ENCODE assay signal across 8 mouse cellular contexts in the genomic region with DNA sequence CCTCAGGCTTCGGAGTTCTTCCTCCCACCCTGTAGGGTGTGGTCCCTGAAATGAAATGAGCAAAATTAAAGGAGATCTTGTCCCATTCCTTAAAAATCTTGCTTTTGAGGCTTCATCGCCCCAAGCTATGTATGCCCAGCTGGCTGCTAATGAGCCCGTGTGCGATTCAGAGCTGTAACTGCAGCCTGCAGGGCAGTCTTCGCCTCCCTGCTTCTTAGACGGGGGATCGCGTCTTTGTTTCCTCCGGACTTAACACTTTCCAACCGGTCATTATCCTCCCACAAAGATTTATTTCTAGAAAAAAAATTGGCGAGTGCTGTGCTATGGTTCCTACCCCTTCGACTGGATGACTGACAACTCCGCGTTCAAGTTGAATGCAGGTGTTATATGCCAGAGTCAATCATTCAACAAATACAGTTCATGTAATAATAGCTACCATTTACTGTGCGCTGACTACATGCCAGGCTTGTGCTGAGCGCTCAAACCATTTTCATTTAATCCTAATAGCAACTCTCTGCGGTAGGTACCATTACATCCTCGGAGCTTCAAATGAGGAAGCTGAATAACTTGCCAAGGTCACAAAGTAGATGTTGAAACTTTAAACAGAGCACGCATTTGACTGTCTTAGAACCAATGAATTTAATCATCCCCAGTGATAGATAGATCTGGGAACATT. TPM values are rescaled to one million over a fixed set of nuclear protein-coding genes. Genes with fewer than 3 reads are reported as not detected.
DNase-seq lines count a peak whose midpoint lies in the region; ATAC-seq and TF ChIP-seq lines count a peak whose summit lies in the region.

No protein-coding gene starts in this region.

- peak overlapping the region; percentile 95 for H3K4me3 ChIP-seq in heart, embryonic 16.5 days (ENCODE audit: low read length)
- H3K4me3 ChIP-seq in ES-E14 (ENCODE audit: insufficient read depth in 1 of 2, low read depth in 1 of 2, low read length in 2 of 2, poor library complexity in 1 of 2, severe bottlenecking in 1 of 2), result peak overlapping the region; percentile 82 to 83
- H3K4me3 ChIP-seq in forebrain, embryonic 13.5 days, result peak overlapping the region; percentile 81
- H3K4me3 ChIP-seq in liver, embryonic 15.5 days (replicated peaks), result peak overlapping the region; percentile 80
- peak overlapping the region; percentile 83 for H3K4me3 ChIP-seq in stomach, embryonic 15.5 days (replicated peaks)

- H3K36me3 ChIP-seq in heart, embryonic 16.5 days (ENCODE audit: control insufficient read depth, insufficient read depth), result no peaks in the 10 kb centered on the region
- H3K36me3 ChIP-seq in ES-E14 (ENCODE audit: control insufficient read depth, insufficient read depth, low read length, poor library complexity, severe bottlenecking), result 0 out of 2 replicates have a peak, but pooled peaks cover 2% of the 10 kb centered on the region
- H3K36me3 ChIP-seq in forebrain, embryonic 13.5 days (ENCODE audit: poor library complexity, severe bottlenecking), result peaks cover 6% of the 10 kb centered on the region; the same call in 1 of the 2 replicates
- H3K36me3 ChIP-seq in liver, embryonic 15.5 days (replicated peaks), result no peaks in the 10 kb centered on the region
- no peaks in the 10 kb centered on the region for H3K36me3 ChIP-seq in stomach, embryonic 15.5 days

- no peaks in the 10 kb centered on the region for H3K9me3 ChIP-seq in heart, embryonic 16.5 days (replicated peaks; ENCODE audit: control insufficient read depth, low read length)
- no peaks in the 10 kb centered on the region for H3K9me3 ChIP-seq in ES-E14 (ENCODE audit: control insufficient read depth, insufficient read depth, low read depth, low read length)
- no peaks in the 10 kb centered on the region for H3K9me3 ChIP-seq in forebrain, embryonic 13.5 days (replicated peaks)
- no peaks in the 10 kb centered on the region for H3K9me3 ChIP-seq in liver, embryonic 15.5 days (replicated peaks)
- no peaks in the 10 kb centered on the region for H3K9me3 ChIP-seq in stomach, embryonic 15.5 days

- 6% methylated on average over 19 of the region's 19 CpGs for WGBS in heart, embryonic 16.5 days
- WGBS in forebrain, embryonic 13.5 days, result 3% methylated on average over 19 of the region's 19 CpGs
- WGBS in liver, embryonic 15.5 days (ENCODE audit: insufficient replicate concordance), result 3% methylated on average over 19 of the region's 19 CpGs
- WGBS in stomach, embryonic 15.5 days, result 4% methylated on average over 19 of the region's 19 CpGs

- no peak for DNase-seq in heart, adult 18-20 months
- DNase-seq in ES-E14 (ENCODE audit: low read depth, low spot score), result no peak
- no peak for DNase-seq in cerebellum, adult 9-11 months
- no peak for DNase-seq in gastrocnemius, postnatal 10 days

- H3K4me2 ChIP-seq in heart, embryonic 16.5 days (ENCODE audit: low read depth, low read length), result peak overlapping the region; percentile 89
- peak overlapping the region; percentile 80 for H3K4me2 ChIP-seq in forebrain, embryonic 13.5 days
- H3K4me2 ChIP-seq in liver, embryonic 15.5 days, result peak overlapping the region; percentile 93
- peak overlapping the region; percentile 78 for H3K4me2 ChIP-seq in stomach, embryonic 15.5 days

- ATAC-seq in heart, embryonic 16.5 days (replicated peaks; ENCODE audit: extremely low read depth, insufficient read depth, low FRiP score), result no peak
- peak; percentile 0; the same call in 1 of the 2 replicates for ATAC-seq in forebrain, embryonic 13.5 days
- no peak for ATAC-seq in liver, embryonic 15.5 days (ENCODE audit: insufficient read depth)
- ATAC-seq in stomach, embryonic 15.5 days (ENCODE audit: insufficient read depth, low FRiP score, low read depth), result no peak

- H3K27me3 ChIP-seq in heart, embryonic 16.5 days (ENCODE audit: control insufficient read depth, insufficient read depth, low read length), result no peaks in the 10 kb centered on the region
- H3K27me3 ChIP-seq in forebrain, embryonic 13.5 days, result no peaks in the 10 kb centered on the region
- no peaks in the 10 kb centered on the region for H3K27me3 ChIP-seq in liver, embryonic 15.5 days
- H3K27me3 ChIP-seq in stomach, embryonic 15.5 days (replicated peaks), result no peaks in the 10 kb centered on the region

- in situ Hi-C loops in ES-E14 (cut with MboI; ENCODE audit: low sequenced_read_pairs in 2 of 2, unreplicated experiment in 2 of 2), result no loop called here

- peak overlapping the region; percentile 97 for H3K27ac ChIP-seq in heart, embryonic 16.5 days (ENCODE audit: low read length)
- peak overlapping the region; percentile 99 for H3K27ac ChIP-seq in ES-E14 (ENCODE audit: insufficient read depth, low read depth, low read length, poor library complexity, severe bottlenecking)
- peak overlapping the region; percentile 99 for H3K27ac ChIP-seq in forebrain, embryonic 13.5 days
- peak overlapping the region; percentile 99 for H3K27ac ChIP-seq in liver, embryonic 15.5 days (replicated peaks)
- H3K27ac ChIP-seq in stomach, embryonic 15.5 days, result peak overlapping the region; percentile 100

- H3K4me1 ChIP-seq in heart, embryonic 16.5 days (ENCODE audit: control insufficient read depth, insufficient read depth, low read length), result peaks cover 41% of the 10 kb centered on the region
- peaks cover 5 to 7% of the 10 kb centered on the region in 2 experiments; a peak in 3 of 4 replicates for H3K4me1 ChIP-seq in ES-E14 (ENCODE audit: control insufficient read depth in 2 of 2, insufficient read depth in 2 of 2, low read length in 2 of 2, poor library complexity in 1 of 2)
- H3K4me1 ChIP-seq in forebrain, embryonic 13.5 days, result peaks cover 49% of the 10 kb centered on the region
- H3K4me1 ChIP-seq in liver, embryonic 15.5 days (replicated peaks), result peaks cover 57% of the 10 kb centered on the region
- peaks cover 21% of the 10 kb centered on the region for H3K4me1 ChIP-seq in stomach, embryonic 15.5 days

- peak overlapping the region; percentile 75 for H3K9ac ChIP-seq in heart, embryonic 16.5 days (ENCODE audit: low read length)
- peak overlapping the region; percentile 96 for H3K9ac ChIP-seq in ES-E14 (ENCODE audit: insufficient read depth, low read depth, low read length, poor library complexity, severe bottlenecking)
- peak overlapping the region; percentile 77 for H3K9ac ChIP-seq in forebrain, embryonic 13.5 days
- peak overlapping the region; percentile 86 for H3K9ac ChIP-seq in liver, embryonic 15.5 days
- peak overlapping the region; percentile 66 for H3K9ac ChIP-seq in stomach, embryonic 15.5 days

TF ChIP-seq in ES-E14, 5 proteins besides CTCF, POLR2A, EP300 and RAD21:
- TF ChIP-seq HCFC1 (IDR thresholded peaks at IDR 0.05; ENCODE audit: borderline replicate concordance, insufficient read depth, low read length) (no peak), ZNF384 (IDR thresholded peaks at IDR 0.05; ENCODE audit: low read depth, low read length) (no peak), ZC3H11A (IDR thresholded peaks at IDR 0.05; ENCODE audit: borderline replicate concordance, low read depth, low read length) (no peak), CHD2 (IDR thresholded peaks at IDR 0.05; ENCODE audit: low read depth, low read length) (no peak), MAFK (IDR thresholded peaks at IDR 0.05; ENCODE audit: insufficient read depth, low read depth, low read length) (no peak)

RNA-seq across cellular contexts. Expression of a gene that starts 0.9 kb away (rescaled TPM):
- polyA plus RNA-seq in heart, embryonic 16.5 days (2015; fragmentation: Nextera tagmentation; extraction: Ambion mirVana), result 44.3 and 51.9 TPM in 2 replicates
- total RNA-seq in heart, adult 18-20 months (2021), result 10 to 100 TPM; 46.3 to 52.7 TPM
- 89.4 and 130 TPM in 2 replicates for total RNA-seq in ES-E14 (2012; rRNA removed)
- 70.7 and 71.3 TPM in 2 replicates for polyA plus RNA-seq in forebrain, embryonic 13.5 days (2015; fragmentation: Nextera tagmentation; extraction: Ambion mirVana)
- 24.6 and 25.4 TPM in 2 replicates for polyA plus RNA-seq in liver, embryonic 15.5 days (2015; fragmentation: Nextera tagmentation; extraction: Ambion mirVana)
- 71.0 and 74.8 TPM in 2 replicates for polyA plus RNA-seq in stomach, embryonic 15.5 days (2015; fragmentation: Nextera tagmentation; extraction: Ambion mirVana)
- total RNA-seq in gastrocnemius, postnatal 10 days (2021), result 10 to 100 TPM; 46.1 to 64.2 TPM

RNA-seq across cellular contexts. Expression of a gene that starts 50.7 kb away (rescaled TPM):
- polyA plus RNA-seq in heart, embryonic 16.5 days (2015; fragmentation: Nextera tagmentation; extraction: Ambion mirVana), result 73.1 and 91.5 TPM in 2 replicates
- total RNA-seq in heart, adult 18-20 months (2021), result 10 to 100 TPM; 43.0 to 44.9 TPM
- total RNA-seq in ES-E14 (2012; rRNA removed), result 34.9 and 43.3 TPM in 2 replicates
- 71.1 and 73.2 TPM in 2 replicates for polyA plus RNA-seq in forebrain, embryonic 13.5 days (2015; fragmentation: Nextera tagmentation; extraction: Ambion mirVana)
- polyA plus RNA-seq in liver, embryonic 15.5 days (2015; fragmentation: Nextera tagmentation; extraction: Ambion mirVana), result 18.9 and 20.1 TPM in 2 replicates
- 73.9 and 80.4 TPM in 2 replicates for polyA plus RNA-seq in stomach, embryonic 15.5 days (2015; fragmentation: Nextera tagmentation; extraction: Ambion mirVana)
- 10 to 100 TPM; 21.2 to 24.6 TPM for total RNA-seq in gastrocnemius, postnatal 10 days (2021)
